Mouse (Mus musculus) kidney, adult 2 months (tissue): ENCODE data around the gene Metrn.

Source experiments
- CTCF ChIP-seq: fragments of 200-500 bp; conservative IDR thresholded peaks from 2 replicates; pipeline ENCODE4 v1.5.1; 2011; ENCODE audit warnings: low read depth, mild to moderate bottlenecking, control low read depth, low read length, moderate library complexity, mixed read lengths; ENCODE audit not compliant: insufficient read depth, insufficient read length
- POLR2A ChIP-seq: fragments of 200-500 bp; IDR thresholded peaks from one replicate; pipeline ENCODE4 v1.6.1; 2011; ENCODE audit warnings: low read depth, low read length, control low read depth

DNA sequence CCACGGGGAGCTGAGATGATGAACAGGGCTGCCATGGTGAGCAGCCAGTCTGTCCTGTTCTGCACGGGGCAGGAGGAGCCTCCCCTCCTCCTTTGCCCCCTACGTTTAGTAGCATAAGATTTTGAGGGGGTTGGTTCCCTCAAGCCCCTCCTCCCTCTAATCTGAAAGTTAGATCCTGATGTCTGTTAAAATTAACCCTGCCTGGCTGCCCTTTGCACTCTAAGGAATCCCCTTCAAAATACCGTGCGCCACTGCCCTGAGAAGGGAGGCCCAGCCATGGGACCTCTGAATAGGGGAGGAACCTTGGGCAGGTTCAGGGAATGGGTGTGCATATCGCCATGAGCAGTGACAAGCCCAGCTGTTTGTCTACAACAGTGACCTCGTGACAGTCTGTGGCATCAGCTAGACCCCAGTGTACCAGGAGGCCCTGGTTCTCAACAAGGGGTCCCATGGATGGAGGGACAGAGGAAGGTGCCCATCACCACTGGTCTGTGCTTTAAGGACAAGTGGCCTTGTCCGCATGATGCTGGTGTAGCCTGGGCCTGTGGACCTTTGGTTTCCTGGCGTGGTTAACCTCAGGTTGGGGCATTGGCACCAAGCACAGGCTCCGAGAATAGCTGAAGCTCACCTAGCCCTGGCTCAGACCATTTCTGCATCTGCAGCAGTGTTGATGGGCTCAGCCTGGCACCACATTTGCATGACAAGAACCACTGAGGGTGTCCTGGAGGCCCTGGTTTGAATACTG is 21.4 kb downstream of the Metrn start:
- no peak for TF ChIP-seq POLR2A
- TF ChIP-seq CTCF, result no peak
